Mouse (Mus musculus) stomach, postnatal 0 days (tissue): Measurements from ENCODE around the gene Fbxo28. TPM values are rescaled to one million over a fixed set of nuclear protein-coding genes. Genes with fewer than 3 reads are reported as not detected.

Source experiments
- ATAC-seq: fragments of 200-750 bp; cut with Nextera tagmentation; 2 replicates; pipeline ENCODE4 v1.8.0; 2017; ENCODE audit not compliant: low FRiP score, low TSS enrichment
- DNase-seq: peaks from one replicate; pipeline ENCODE4 v3.0.0-alpha.2; 2016; ENCODE audit warnings: low spot score
- H3K27ac ChIP-seq: fragments of 300-500 bp; sonication (generic); replicated peaks from 2 replicates; pipeline ENCODE4 v1.5.1; 2014; ENCODE audit warnings: mild to moderate bottlenecking, control low read depth
- H3K27me3 ChIP-seq: fragments of 300-500 bp; sonication (generic); 2 replicates; pipeline ENCODE4 v1.6.1; 2014; ENCODE audit warnings: low read length; ENCODE audit not compliant: control insufficient read depth, insufficient read depth
- H3K36me3 ChIP-seq: fragments of 300-500 bp; sonication (generic); 2 replicates; pipeline ENCODE4 v1.6.1; 2014; ENCODE audit warnings: low read length, mixed read lengths; ENCODE audit not compliant: control insufficient read depth, insufficient read depth
- H3K4me1 ChIP-seq: fragments of 300-500 bp; sonication (generic); replicated peaks from 2 replicates; pipeline ENCODE4 v1.6.1; 2014; ENCODE audit warnings: antibody characterized with exemption; ENCODE audit not compliant: control insufficient read depth, insufficient read depth
- H3K4me2 ChIP-seq: fragments of 300-500 bp; sonication (generic); replicated peaks from 2 replicates; pipeline ENCODE4 v1.6.1; 2014; ENCODE audit warnings: low read depth, mild to moderate bottlenecking, control low read depth, moderate library complexity
- H3K4me3 ChIP-seq: fragments of 300-500 bp; sonication (generic); 2 replicates; pipeline ENCODE4 v1.5.1; 2014; ENCODE audit warnings: low read depth, low read length, control low read depth
- H3K9ac ChIP-seq: fragments of 300-500 bp; sonication (generic); 2 replicates; pipeline ENCODE4 v1.6.1; 2014; ENCODE audit warnings: mild to moderate bottlenecking, low read length, control low read depth, mixed read lengths
- H3K9me3 ChIP-seq: fragments of 300-500 bp; sonication (generic); 2 replicates; pipeline ENCODE4 v1.6.1; 2016; ENCODE audit warnings: low read length; ENCODE audit not compliant: control insufficient read depth
- CTCF ChIP-seq: IDR thresholded peaks from 2 replicates; pipeline ENCODE4 v1.5.1; 2016; ENCODE audit warnings: antibody characterized with exemption, low read depth, mild to moderate bottlenecking, moderate library complexity
- EP300 ChIP-seq: optimal IDR thresholded peaks from 2 replicates; pipeline ENCODE3; 2016; ENCODE audit warnings: antibody characterized with exemption
- WGBS: fragments of 180-500 bp; shearing (Covaris S2); extraction: QIAGEN DNeasy Blood & Tissue Kit; methylation state at CpG from one replicate; pipeline ENCODE4 v1.1.7; 2014; 5-methylcytosine and 5-hydroxymethylcytosine counted together
- polyA plus RNA-seq: library from polyadenylated mRNA; unstranded; fragments of >200 nt; fragmentation: Nextera tagmentation; extraction: Ambion mirVana; gene quantifications from 2 replicates; pipeline ENCODE4 v1.2.1, GENCODE M21; 2015

The Fbxo28 gene
- polyA plus RNA-seq, 1 experiment from 2014 or later, result 12.6 TPM

DNA sequence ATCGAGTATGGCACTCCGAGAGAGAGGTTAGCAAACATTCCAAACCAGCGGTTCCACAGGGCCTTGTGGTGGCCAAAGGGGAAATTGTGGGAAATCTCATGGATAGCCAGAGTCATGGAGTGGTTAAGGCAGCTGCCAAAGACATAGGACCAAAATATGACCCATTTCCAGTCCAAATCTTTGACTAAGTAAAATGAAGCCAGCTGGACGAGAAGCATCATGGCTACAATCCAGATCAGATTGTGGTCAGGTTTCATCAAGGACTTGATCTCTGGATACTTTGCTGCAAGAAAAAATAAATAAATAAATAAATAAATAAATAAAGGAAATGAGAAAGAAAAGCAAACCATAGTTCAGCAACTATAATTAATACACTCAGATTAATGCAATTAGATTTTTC lies 62.0 kb downstream of the Fbxo28 start:
- no peak for ATAC-seq
- no peaks in the 10 kb centered on the region for H3K27me3 ChIP-seq
- TF ChIP-seq EP300 (no peak), CTCF (no peak)
- no peak overlapping the region for H3K4me3 ChIP-seq
- no peak for DNase-seq
- no peaks in the 10 kb centered on the region for H3K9me3 ChIP-seq
- peaks cover 11% of the 10 kb centered on the region; the same call in 1 of the 2 replicates for H3K4me1 ChIP-seq
- WGBS, result 86% methylated on average over 4 of the region's 4 CpGs
- no peak overlapping the region for H3K4me2 ChIP-seq
- no peak overlapping the region for H3K27ac ChIP-seq
- peaks cover 9% of the 10 kb centered on the region for H3K36me3 ChIP-seq
- no peak overlapping the region for H3K9ac ChIP-seq

DNA sequence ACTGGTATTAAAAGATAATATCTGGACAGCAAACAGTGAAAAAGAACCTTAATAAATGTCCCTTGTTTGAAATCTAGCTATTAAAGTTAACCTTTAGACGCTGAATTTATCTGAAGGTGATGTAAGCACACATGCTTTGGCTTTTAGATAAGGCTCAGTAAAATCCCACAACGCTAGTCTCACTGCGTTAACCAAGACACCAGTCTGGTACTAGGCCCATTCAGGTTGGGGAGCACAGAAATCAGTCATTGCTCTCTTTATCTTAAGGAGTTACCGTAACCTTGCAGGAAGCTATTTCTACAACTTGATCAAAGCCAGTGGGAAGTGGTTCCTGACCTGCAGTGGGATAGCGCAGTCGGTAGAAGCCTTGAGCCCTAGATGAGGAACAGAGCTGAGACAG lies 66.3 kb downstream of the Fbxo28 start:
- no peak for DNase-seq
- 72% methylated on average over 6 of the region's 6 CpGs for WGBS
- Histone ChIP-seq H3K27ac (no peak overlapping the region), H3K9ac (no peak overlapping the region), H3K9me3 (no peaks in the 10 kb centered on the region), H3K36me3 (peaks cover 9% of the 10 kb centered on the region), H3K4me1 (no peaks in the 10 kb centered on the region), H3K4me2 (no peak overlapping the region), H3K4me3 (no peak overlapping the region), H3K27me3 (no peaks in the 10 kb centered on the region)
- no peak for ATAC-seq
- no peak for TF ChIP-seq CTCF
- no peak for TF ChIP-seq EP300

GRCm38 (mm10) chr1:182271632-182272031 lies 69.8 kb downstream of the Fbxo28 start:
- Histone ChIP-seq H3K27ac (no peak overlapping the region), H3K4me3 (no peak overlapping the region), H3K4me1 (no peaks in the 10 kb centered on the region), H3K27me3 (no peaks in the 10 kb centered on the region), H3K36me3 (peaks cover 3% of the 10 kb centered on the region; the same call in 1 of the 2 replicates), H3K4me2 (no peak overlapping the region), H3K9me3 (no peaks in the 10 kb centered on the region), H3K9ac (no peak overlapping the region)
- TF ChIP-seq CTCF, result no peak
- no peak for TF ChIP-seq EP300
- ATAC-seq, result peak; percentile 67
- 60% methylated on average over 5 of the region's 5 CpGs for WGBS
- DNase-seq, result no peak

DNA sequence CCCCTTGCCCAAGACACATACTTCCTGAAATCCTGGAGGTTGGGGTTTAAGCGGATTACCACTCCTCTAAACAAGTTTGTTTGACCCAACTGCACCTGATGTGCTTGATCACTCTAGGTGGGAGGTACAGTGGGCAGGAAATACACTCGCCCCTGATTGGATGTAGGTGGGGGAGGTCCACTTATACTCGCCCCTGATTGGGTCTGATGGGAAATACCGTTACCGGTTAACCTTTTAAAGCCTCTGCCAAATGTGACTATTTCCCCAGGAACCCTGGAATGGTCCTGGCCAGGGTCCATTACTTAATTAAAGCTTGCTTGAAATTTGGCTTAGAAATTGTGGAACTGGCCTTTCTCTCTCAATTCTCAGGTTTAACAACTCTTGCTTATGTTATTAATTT lies 70.3 kb downstream of the Fbxo28 start:
- ATAC-seq (no peak), DNase-seq (no peak)
- Histone ChIP-seq H3K36me3 (peaks cover 2% of the 10 kb centered on the region; the same call in 1 of the 2 replicates), H3K9me3 (no peaks in the 10 kb centered on the region), H3K4me2 (no peak overlapping the region), H3K27me3 (no peaks in the 10 kb centered on the region), H3K27ac (no peak overlapping the region), H3K4me1 (no peaks in the 10 kb centered on the region), H3K4me3 (no peak overlapping the region), H3K9ac (no peak overlapping the region)
- TF ChIP-seq EP300, result no peak
- TF ChIP-seq CTCF, result no peak
- WGBS, result 86% methylated on average over 5 of the region's 5 CpGs

DNA sequence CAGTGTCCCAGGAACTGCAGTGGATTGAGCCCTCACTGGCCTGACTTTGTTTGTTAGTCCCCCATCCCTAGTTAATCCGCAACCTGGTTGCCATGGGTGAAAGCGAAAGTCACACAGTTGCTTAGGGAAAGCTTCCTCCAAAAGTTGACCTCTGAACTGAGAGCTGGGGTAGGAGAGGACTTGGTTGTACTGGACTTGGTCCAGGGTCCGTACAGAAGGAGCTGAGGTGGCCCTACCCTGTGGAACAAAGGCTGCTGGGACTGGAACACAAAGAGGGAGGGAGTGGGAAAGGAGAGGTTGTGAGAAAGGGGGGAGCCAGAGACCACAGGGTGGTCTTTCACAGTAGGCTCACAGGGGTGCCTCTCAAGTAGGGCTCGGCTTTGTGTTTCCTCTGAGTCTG lies 73.1 kb downstream of the Fbxo28 start:
- no peak for TF ChIP-seq CTCF
- no peak for TF ChIP-seq EP300
- Histone ChIP-seq H3K4me2 (no peak overlapping the region), H3K27me3 (no peaks in the 10 kb centered on the region), H3K27ac (no peak overlapping the region), H3K4me1 (no peaks in the 10 kb centered on the region), H3K4me3 (no peak overlapping the region), H3K9ac (no peak overlapping the region), H3K9me3 (no peaks in the 10 kb centered on the region), H3K36me3 (no peaks in the 10 kb centered on the region; the same call in 1 of the 2 replicates)
- DNase-seq (peak; percentile 26), ATAC-seq (peak; percentile 62)
- 55% methylated on average over 4 of the region's 4 CpGs for WGBS

GRCm38 (mm10) chr1:182266028-182266525 lies 75.4 kb downstream of the Fbxo28 start:
- Histone ChIP-seq H3K9ac (no peak overlapping the region), H3K4me1 (no peaks in the 10 kb centered on the region), H3K27me3 (no peaks in the 10 kb centered on the region), H3K4me3 (no peak overlapping the region), H3K4me2 (no peak overlapping the region), H3K27ac (no peak overlapping the region), H3K36me3 (no peaks in the 10 kb centered on the region), H3K9me3 (no peaks in the 10 kb centered on the region)
- WGBS, result 72% methylated on average over 11 of the region's 11 CpGs
- peak; percentile 40; the same call in 1 of the 2 replicates for ATAC-seq
- DNase-seq, result no peak
- no peak for TF ChIP-seq EP300
- no peak for TF ChIP-seq CTCF

Other genes starting within 250 kb of the Fbxo28 start
- gene Srp9, start 216.9 kb downstream of the Fbxo28 start, polyA plus RNA-seq, result 206 and 215 TPM in 2 replicates
- gene Vmn1r1, start 177.1 kb downstream of the Fbxo28 start, polyA plus RNA-seq, result not detected in 2 replicates
- gene Degs1, start 58.8 kb downstream of the Fbxo28 start, polyA plus RNA-seq, result 214 and 223 TPM in 2 replicates
- gene Trp53bp2, start 67.5 kb upstream of the Fbxo28 start, polyA plus RNA-seq, result 9.5 and 10.3 TPM in 2 replicates
- 54.4 and 55.6 TPM in 2 replicates for gene Capn2, start 176.0 kb upstream of the Fbxo28 start, polyA plus RNA-seq
- gene Capn8, start 223.4 kb upstream of the Fbxo28 start, polyA plus RNA-seq, result 10.1 and 12.8 TPM in 2 replicates